Mouse (Mus musculus) MEL (cell line): Measurements from ENCODE around the gene Olfr495. TPM values are rescaled to one million over a fixed set of nuclear protein-coding genes. Genes with fewer than 3 reads are reported as not detected.

Experiments used
- DNase-seq: peaks from one replicate; pipeline ENCODE4 v3.0.0; 2011; ENCODE audit warnings: low read depth, low spot score
- H3K27ac ChIP-seq: 2 replicates; pipeline ENCODE4 v1.5.1; 2012; ENCODE audit warnings: low read depth, mild to moderate bottlenecking, control low read depth, low read length, moderate library complexity; ENCODE audit not compliant: control insufficient read depth
- H3K27me3 ChIP-seq, 2 experiments: fragments of 150-350 bp in 1 of 2; sonication (generic) in 1 of 2; 2 replicates each; pipeline ENCODE4 v1.6.1; 2012; ENCODE audit warnings: low read length in 2 of 2, mild to moderate bottlenecking in 2 of 2, improper control_type of control experiment in 1 of 2, moderate library complexity in 1 of 2; ENCODE audit not compliant: insufficient read depth in 2 of 2, control insufficient read depth in 1 of 2
- H3K36me3 ChIP-seq, 2 experiments: 2 replicates each; pipeline ENCODE4 v1.6.1; 2012 to 2014; ENCODE audit warnings: low read length in 2 of 2, improper control_type of control experiment in 1 of 2, inconsistent platforms in 1 of 2, mild to moderate bottlenecking in 1 of 2; ENCODE audit not compliant: insufficient read depth in 2 of 2, control insufficient read depth in 1 of 2
- H3K4me1 ChIP-seq, 2 experiments: fragments of 150-350 bp in 1 of 2; sonication (generic) in 1 of 2; 2 replicates each; pipeline ENCODE4 v1.6.1; 2012; ENCODE audit warnings: low read length in 2 of 2, improper control_type of control experiment in 1 of 2, mild to moderate bottlenecking in 1 of 2; ENCODE audit not compliant: insufficient read depth in 2 of 2, control insufficient read depth in 1 of 2
- H3K4me3 ChIP-seq, 2 experiments: fragments of 150-350 bp in 1 of 2; sonication (generic) in 1 of 2; 2 replicates each; pipeline ENCODE4 v1.5.1; 2012; ENCODE audit warnings: low read depth in 2 of 2, low read length in 2 of 2, mild to moderate bottlenecking in 2 of 2, moderate library complexity in 2 of 2, control low read depth in 1 of 2, improper control_type of control experiment in 1 of 2; ENCODE audit not compliant: control insufficient read depth in 1 of 2, insufficient read depth in 1 of 2
- H3K79me2 ChIP-seq: 2 replicates; pipeline ENCODE4 v1.6.1; 2012; ENCODE audit warnings: mild to moderate bottlenecking, low read length, moderate library complexity; ENCODE audit not compliant: control insufficient read depth, poor library complexity, insufficient read depth
- H3K9ac ChIP-seq: 2 replicates; pipeline ENCODE4 v1.6.1; 2012; ENCODE audit warnings: low read depth, mild to moderate bottlenecking, control low read depth, low read length, moderate library complexity; ENCODE audit not compliant: control insufficient read depth, poor library complexity, severe bottlenecking
- H3K9me3 ChIP-seq: fragments of 150-350 bp; sonication (generic); replicated peaks from 2 replicates; pipeline ENCODE4 v1.6.1; 2012; ENCODE audit warnings: mild to moderate bottlenecking, low read length, improper control_type of control experiment, moderate library complexity; ENCODE audit not compliant: insufficient read depth
- BHLHE40 ChIP-seq: IDR thresholded peaks from 2 replicates; pipeline ENCODE4 v1.6.1; 2012; ENCODE audit warnings: low read depth, mild to moderate bottlenecking, inconsistent platforms, low read length, improper control_type of control experiment, borderline replicate concordance
- CTCF ChIP-seq, 3 experiments: IDR thresholded peaks in 2 of 3; conservative IDR thresholded peaks in 1 of 3; 2 replicates each; pipeline ENCODE4 v1.5.1; 2011 to 2012; ENCODE audit warnings: low read length in 3 of 3, low read depth in 2 of 3, mild to moderate bottlenecking in 2 of 3, improper control_type of control experiment in 1 of 3, inconsistent platforms in 1 of 3, mixed read lengths in 1 of 3, moderate library complexity in 1 of 3; ENCODE audit not compliant: control insufficient read depth in 1 of 3, insufficient read depth in 1 of 3, poor library complexity in 1 of 3, severe bottlenecking in 1 of 3
- ELF1 ChIP-seq: IDR thresholded peaks from 2 replicates; pipeline ENCODE4 v1.6.1; 2014; ENCODE audit warnings: low read depth, mild to moderate bottlenecking, inconsistent platforms, low read length, improper control_type of control experiment, moderate library complexity
- GATA1 ChIP-seq: IDR thresholded peaks from 2 replicates; pipeline ENCODE4 v1.6.1; 2011; ENCODE audit warnings: low read depth, low read length, improper control_type of control experiment
- MAFK ChIP-seq: IDR thresholded peaks from 2 replicates; pipeline ENCODE4 v1.6.1; 2011; ENCODE audit warnings: low read depth, mild to moderate bottlenecking, low read length, improper control_type of control experiment, borderline replicate concordance
- MEF2A ChIP-seq: IDR thresholded peaks from 2 replicates; pipeline ENCODE4 v1.6.1; 2014; ENCODE audit warnings: low read depth, mild to moderate bottlenecking, inconsistent platforms, low read length, improper control_type of control experiment; ENCODE audit not compliant: poor library complexity, insufficient replicate concordance, severe bottlenecking; ENCODE audit errors: extremely low read depth
- MXI1 ChIP-seq: IDR thresholded peaks from 2 replicates; pipeline ENCODE4 v1.6.1; 2011; ENCODE audit warnings: mild to moderate bottlenecking, low read depth, low read length, improper control_type of control experiment
- MYC ChIP-seq: IDR thresholded peaks from 2 replicates; pipeline ENCODE4 v1.6.1; 2011; ENCODE audit warnings: low read depth, mild to moderate bottlenecking, low read length, improper control_type of control experiment, moderate library complexity
- NELFE ChIP-seq: IDR thresholded peaks from 2 replicates; pipeline ENCODE4 v1.6.1; 2011; ENCODE audit warnings: low read depth, low read length, improper control_type of control experiment
- NRF1 ChIP-seq: IDR thresholded peaks from 2 replicates; pipeline ENCODE4 v1.6.1; 2014; ENCODE audit warnings: low read depth, mild to moderate bottlenecking, inconsistent platforms, low read length, improper control_type of control experiment, moderate library complexity; ENCODE audit not compliant: poor library complexity, insufficient read depth, severe bottlenecking
- POLR2AphosphoS2 ChIP-seq: IDR thresholded peaks from 2 replicates; pipeline ENCODE4 v1.6.1; 2011; ENCODE audit warnings: low read length, improper control_type of control experiment
- SIN3A ChIP-seq: IDR thresholded peaks from 2 replicates; pipeline ENCODE4 v1.6.1; 2012; ENCODE audit warnings: low read length, improper control_type of control experiment, inconsistent platforms
- TBP ChIP-seq: IDR thresholded peaks from 2 replicates; pipeline ENCODE4 v1.8.0; 2011; ENCODE audit warnings: low read depth, low read length, improper control_type of control experiment
- ZKSCAN1 ChIP-seq: IDR thresholded peaks from 2 replicates; pipeline ENCODE4 v1.6.1; 2012; ENCODE audit warnings: low read depth, mild to moderate bottlenecking, inconsistent platforms, low read length, improper control_type of control experiment, moderate library complexity
- ZMIZ1 ChIP-seq: IDR thresholded peaks from 2 replicates; pipeline ENCODE4 v1.6.1; 2012; ENCODE audit warnings: low read depth, mild to moderate bottlenecking, inconsistent platforms, low read length, improper control_type of control experiment, moderate library complexity
- polyA plus RNA-seq, 2 experiments: library from polyadenylated mRNA; stranded (reverse) in 1 of 2; unstranded in 1 of 2; fragments of >175 nt in 1 of 2; fragments of >200 nt in 1 of 2; gene quantifications; 2 replicates each; pipeline versions ENCODE4 v1.2.1 to v1.2.4; 2012; ENCODE audit warnings: low replicate concordance in 2 of 2, low read depth in 1 of 2; ENCODE audit not compliant: insufficient read length in 2 of 2, insufficient read depth in 1 of 2, missing spikeins in 1 of 2
- total RNA-seq: library from RNA; depleted of rRNA; stranded (reverse); fragments of 300-350 nt; gene quantifications from 2 replicates; pipeline ENCODE4 v1.2.3, GENCODE M21; 2012; rRNA removed

Olfr495 gene
- not detected in 2 replicates for total RNA-seq
- not detected for polyA plus RNA-seq

GRCm38 (mm10) chr7:108392867-108393266, at the start of gene Olfr495:
Gene Olfr495, plus strand, starts transcription at chr7:108393167.
- no peak within 1 kb of the TSS for H3K27ac ChIP-seq
- DNase-seq = no peak
- no peak within 1 kb of the TSS for H3K9ac ChIP-seq
- H3K4me3 ChIP-seq = no peak within 1 kb of the TSS
- H3K4me1 ChIP-seq = no peaks in the 10 kb centered on the region
- no peak for TF ChIP-seq NELFE
- TF ChIP-seq NRF1 = no peak
- TF ChIP-seq POLR2AphosphoS2 = no peak
- no peak for TF ChIP-seq BHLHE40
- no peak for TF ChIP-seq MXI1
- no peak for TF ChIP-seq GATA1
- TF ChIP-seq SIN3A = no peak
- TF ChIP-seq MAFK = no peak
- no peak for TF ChIP-seq ZKSCAN1
- no peak for TF ChIP-seq ELF1
- H3K36me3 ChIP-seq = no peaks in the 10 kb centered on the region
- H3K9me3 ChIP-seq = no peaks in the 10 kb centered on the region
- H3K27me3 ChIP-seq = no peaks in the 10 kb centered on the region
- H3K79me2 ChIP-seq = no peaks in the 10 kb centered on the region

- no peaks in the 10 kb centered on the region for H3K9me3 ChIP-seq
- no peaks in the 10 kb centered on the region for H3K4me1 ChIP-seq
- DNase-seq = no peak
- H3K27ac ChIP-seq = no peak within 1 kb of the TSS
- TF ChIP-seq TBP (no peak), CTCF (IDR thresholded peaks at IDR 0.05 in 2 of 3, conservative IDR thresholded peaks at IDR 0.05 in 1 of 3; ENCODE audit: control insufficient read depth in 1 of 3, insufficient read depth in 1 of 3, low read depth in 2 of 3, low read length in 3 of 3, poor library complexity in 1 of 3, severe bottlenecking in 1 of 3) (no peak), NRF1 (no peak), MEF2A (no peak), BHLHE40 (no peak)
- no peak within 1 kb of the TSS for H3K9ac ChIP-seq
- no peaks in the 10 kb centered on the region for H3K27me3 ChIP-seq
- no peaks in the 10 kb centered on the region for H3K79me2 ChIP-seq
- H3K4me3 ChIP-seq = no peak within 1 kb of the TSS
- no peaks in the 10 kb centered on the region for H3K36me3 ChIP-seq
These were observed 46.1 kb upstream of the Olfr495 start, which contains the start of gene Olfr493 for GRCm38 (mm10) chr7:108346879-108347278. Gene Olfr493, minus strand, starts transcription at chr7:108346979.

- TF ChIP-seq ZMIZ1 = no peak
- no peak for TF ChIP-seq TBP
- TF ChIP-seq SIN3A = no peak
- no peak for TF ChIP-seq MAFK
- no peak for TF ChIP-seq CTCF (IDR thresholded peaks at IDR 0.05 in 2 of 3, conservative IDR thresholded peaks at IDR 0.05 in 1 of 3; ENCODE audit: control insufficient read depth in 1 of 3, insufficient read depth in 1 of 3, low read depth in 2 of 3, low read length in 3 of 3, poor library complexity in 1 of 3, severe bottlenecking in 1 of 3)
- TF ChIP-seq POLR2AphosphoS2 = no peak
- no peak for TF ChIP-seq MXI1
- no peak for TF ChIP-seq MYC
- no peak for TF ChIP-seq NRF1
- TF ChIP-seq BHLHE40 = no peak
- TF ChIP-seq, all 39 proteins: peak for 0
- Histone ChIP-seq H3K27ac (no peak within 1 kb of the TSS), H3K27me3 (no peaks in the 10 kb centered on the region), H3K9me3 (no peaks in the 10 kb centered on the region), H3K4me3 (no peak within 1 kb of the TSS), H3K36me3 (no peaks in the 10 kb centered on the region), H3K79me2 (no peaks in the 10 kb centered on the region), H3K9ac (no peak within 1 kb of the TSS), H3K4me1 (no peaks in the 10 kb centered on the region)
- no peak for DNase-seq
These were observed 27.9 kb upstream of the Olfr495 start, which contains the start of gene Olfr494 for GRCm38 (mm10) chr7:108365035-108365434. Gene Olfr494, plus strand, starts transcription at chr7:108365335.
